In genomic region chr2:31470683-31471385, GRCm38 (mm10) we compare ENCODE assay signal across 8 mouse cellular contexts. TPM values are rescaled to one million over a fixed set of nuclear protein-coding genes. Genes with fewer than 3 reads are reported as not detected.
A peak's percentile ranks its signal among the peaks of the same experiment; 100 is the strongest.
DNase-seq lines count a peak whose midpoint lies in the region; ATAC-seq lines count a peak whose summit lies in the region.

No protein-coding gene starts in this region.

- peak overlapping the region; percentile 54 for H3K9ac ChIP-seq in heart, embryonic 14.5 days (ENCODE audit: low read length)

- H3K4me1 ChIP-seq in heart, embryonic 14.5 days (ENCODE audit: control insufficient read depth in 2 of 2, insufficient read depth in 2 of 2, low read length in 2 of 2): peaks cover 0 to 13% of the 10 kb centered on the region in 2 experiments; a peak in 2 of 4 replicates

- peak; percentile 77 for DNase-seq in CD4-positive helper T cell, adult 2 months (ENCODE audit: low read depth, low spot score)
- peak; percentile 63 for DNase-seq in ZHBTc4 (ENCODE audit: low read depth, low spot score)
- peak; percentile 65 for DNase-seq in kidney, postnatal 14 days
- peak; percentile 51 to 66 for DNase-seq in thymus, postnatal 36 days
- no peak for DNase-seq in adrenal gland, adult 18-20 months (ENCODE audit: low spot score in 2 of 2)
- DNase-seq in adipocyte (ENCODE audit: low spot score): no peak

- WGBS in heart, embryonic 14.5 days: 7% methylated on average over 17 of the region's 19 CpGs

- peak overlapping the region; percentile 96 for H3K4me2 ChIP-seq in heart, embryonic 14.5 days (ENCODE audit: low read length)

- no peak overlapping the region for H3K27ac ChIP-seq in heart, embryonic 14.5 days (replicated peaks in 1 of 2; ENCODE audit: control insufficient read depth in 1 of 2, insufficient read depth in 1 of 2, low read depth in 2 of 2, low read length in 2 of 2)

- ATAC-seq in heart, embryonic 14.5 days (ENCODE audit: insufficient number of reproducible peaks, insufficient read depth, low FRiP score, low read depth): peak; percentile 5; the same call in 1 of the 2 replicates
- peak; percentile 43 for ATAC-seq in megakaryocyte, adult 5-6 weeks (ENCODE audit: poor library complexity, severe bottlenecking)

- H3K4me3 ChIP-seq in heart, embryonic 14.5 days (ENCODE audit: control insufficient read depth in 1 of 2, insufficient read depth in 1 of 2, low read depth in 1 of 2, low read length in 2 of 2): peak overlapping the region; percentile 48 to 49

- no peaks in the 10 kb centered on the region for H3K9me3 ChIP-seq in heart, embryonic 14.5 days (ENCODE audit: control insufficient read depth, low read length)

- H3K27me3 ChIP-seq in heart, embryonic 14.5 days (ENCODE audit: control insufficient read depth, insufficient read depth, low read length): peaks cover 39% of the 10 kb centered on the region

- no peaks in the 10 kb centered on the region for H3K36me3 ChIP-seq in heart, embryonic 14.5 days (ENCODE audit: control insufficient read depth, insufficient read depth, low read length)

RNA-seq across cellular contexts. Expression of gene Ass1, which starts 0.8 kb away (rescaled TPM):
- polyA plus RNA-seq in heart, embryonic 14.5 days (2014; fragmentation: Nextera tagmentation; extraction: Ambion mirVana): 8.5 and 10.0 TPM in 2 replicates
- total RNA-seq in megakaryocyte, adult 5-6 weeks (2015): 137 and 147 TPM in 2 replicates
- total RNA-seq in megakaryocyte, adult 5-6 weeks (2017): 184 and 194 TPM in 2 replicates
- 10 to 100 TPM; 25.0 to 30.6 TPM for total RNA-seq in adrenal gland, adult 18-20 months (2021)

Comparison
In these comparisons a context has a peak if more than half of its experiments do, and no peak if none do; other contexts are left out.
1. DNase-seq: peak in CD4-positive helper T cell, adult 2 months (single experiment), ZHBTc4 (single experiment), kidney, postnatal 14 days (single experiment) and thymus, postnatal 36 days (2 of 2); none in adrenal gland, adult 18-20 months (0 of 2) and adipocyte (single experiment).
2. RNA of gene Ass1, which starts 0.8 kb away (total RNA-seq): 137 to 194 TPM in megakaryocyte, adult 5-6 weeks; 25.0 to 30.6 TPM in adrenal gland, adult 18-20 months; every median in the first group is over 4 times any median in the second.